Mouse (Mus musculus): ENCODE measurements at regions not wholly inside any gene's neighbourhood (a gene's known extent, or its start where the extent isn't known, plus 50 kb on each side); places are given as distances from the start of the nearest gene placed in this dataset.

DNA sequence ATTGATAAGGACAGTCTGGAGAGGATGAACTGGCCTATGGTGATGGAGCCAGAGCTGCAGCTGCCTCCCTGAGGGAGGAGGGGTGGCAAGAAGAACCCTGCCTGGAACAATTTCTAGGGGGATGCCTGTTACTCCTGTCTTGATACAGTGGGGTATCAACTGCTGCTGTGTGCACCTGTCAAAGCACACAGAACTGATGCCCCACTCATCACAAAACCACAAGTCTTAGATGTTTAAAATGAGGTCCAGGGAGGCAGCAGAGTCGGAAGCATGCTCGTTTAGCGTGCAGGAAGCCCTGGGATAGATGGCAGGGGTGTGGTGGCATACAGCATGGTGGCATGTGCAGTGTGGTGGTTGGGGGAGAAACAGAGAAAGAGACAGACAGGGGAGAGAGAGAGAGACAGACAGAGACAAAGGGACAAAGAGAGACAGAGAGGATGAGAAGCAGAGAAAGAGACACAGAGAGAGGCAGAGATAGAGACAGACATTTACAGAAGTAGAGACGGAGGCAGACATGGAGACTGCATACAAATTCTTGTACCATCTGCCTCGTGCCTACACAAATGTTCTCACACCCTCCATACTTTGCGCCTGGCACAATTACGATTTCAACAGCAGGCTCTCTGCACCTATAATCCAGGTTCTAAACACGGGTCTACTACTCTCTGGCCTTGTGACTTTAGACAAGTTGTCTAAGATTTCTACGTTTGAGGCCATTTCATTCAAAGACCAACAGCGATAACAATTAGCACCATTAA lies 242.6 kb downstream of the Cbln4 start:
- DNase-seq = no peak

DNA sequence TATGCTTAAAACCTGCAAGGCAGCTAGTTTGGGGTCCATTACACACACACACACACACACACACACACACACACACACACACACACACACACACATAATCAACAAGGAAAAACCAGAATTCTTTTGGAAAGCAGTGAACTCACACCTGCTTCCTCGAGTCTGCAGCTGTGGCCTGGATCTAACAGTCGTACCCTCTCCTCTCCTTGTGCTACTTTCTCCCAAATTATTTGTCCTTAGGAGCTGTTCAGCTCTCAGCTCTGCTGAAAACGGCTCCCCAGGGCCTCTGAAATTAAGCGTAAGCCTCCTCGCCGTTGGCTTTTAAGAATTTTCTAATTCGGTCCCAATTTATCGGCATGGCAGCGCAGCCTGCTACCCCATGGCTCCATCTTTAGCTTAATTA lies 243.9 kb downstream of the Cbln4 start:
- no peak for DNase-seq

DNA sequence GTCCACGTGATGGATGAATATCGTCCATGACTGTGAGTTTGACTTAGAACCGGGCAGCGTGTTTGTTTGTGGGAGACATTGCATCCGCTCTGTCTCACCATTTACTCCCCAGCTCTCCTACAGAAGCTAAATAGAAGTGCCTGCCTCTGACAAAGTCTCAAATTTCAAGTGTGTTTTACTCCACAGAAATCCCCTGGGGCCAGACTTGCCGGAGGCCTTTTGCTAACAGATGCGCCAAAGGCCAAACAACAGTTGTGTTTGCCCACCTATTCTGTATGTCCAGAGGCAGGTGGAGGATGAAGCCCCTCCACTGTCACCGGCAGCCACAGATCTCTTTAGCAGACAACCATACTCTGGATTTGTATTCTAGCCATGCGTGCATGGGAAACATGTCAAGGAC lies 252.6 kb downstream of the Cbln4 start:
- no peak for DNase-seq

DNA sequence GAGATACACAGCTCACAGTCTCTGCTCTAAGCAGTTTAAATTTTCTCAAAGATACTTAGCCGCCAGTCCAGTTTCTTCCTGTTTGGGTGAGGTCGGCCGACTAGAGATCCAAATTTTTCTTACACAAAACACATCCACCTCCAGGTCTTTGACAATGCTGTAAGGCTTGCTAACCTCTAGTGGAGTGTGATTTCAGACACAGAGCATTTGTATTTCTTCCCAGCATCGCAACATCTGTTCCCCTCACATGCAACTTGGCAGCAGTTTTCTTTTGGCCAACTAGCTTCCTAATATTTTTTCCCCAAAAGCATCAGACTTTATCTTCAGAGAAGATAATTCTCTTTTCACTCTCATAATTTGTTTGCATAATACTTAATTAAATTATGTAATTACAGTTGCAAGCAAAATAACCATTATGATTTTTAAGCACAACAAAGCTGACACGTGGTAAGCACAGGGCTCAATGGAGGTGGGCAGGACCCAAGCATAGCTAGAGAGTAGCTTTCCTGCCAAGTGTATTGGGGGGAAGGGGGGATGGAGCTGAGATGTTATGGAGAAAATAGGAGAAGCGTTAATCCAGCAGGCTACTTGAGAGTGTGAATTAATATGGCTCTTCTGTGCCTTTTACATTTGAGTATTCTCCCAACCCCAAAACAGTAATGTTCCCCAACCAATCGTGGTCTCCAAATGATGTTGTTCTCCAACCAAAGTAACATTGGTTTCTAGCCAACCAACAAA lies 276.9 kb downstream of the Cbln4 start:
- DNase-seq = no peak

DNA sequence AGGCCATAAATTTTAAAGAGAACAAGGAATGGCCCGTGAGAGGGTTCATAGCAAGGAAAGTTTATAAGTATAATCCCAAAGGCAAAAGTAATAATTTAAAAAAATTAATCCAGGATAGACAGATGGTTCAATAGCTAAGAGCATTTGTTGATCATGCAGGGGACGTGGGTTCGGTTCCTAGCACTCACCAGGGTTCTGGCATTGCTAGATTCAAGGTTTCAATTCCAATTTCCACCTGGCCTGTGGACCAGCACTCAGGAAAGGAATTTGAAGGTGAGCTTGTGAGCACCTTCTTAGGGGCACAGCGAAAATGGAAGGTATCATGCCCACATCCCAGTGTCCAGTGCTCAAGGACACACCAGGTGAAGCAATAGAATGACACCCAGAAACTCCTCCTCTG lies 278.2 kb downstream of the Cbln4 start:
- DNase-seq = no peak

DNA sequence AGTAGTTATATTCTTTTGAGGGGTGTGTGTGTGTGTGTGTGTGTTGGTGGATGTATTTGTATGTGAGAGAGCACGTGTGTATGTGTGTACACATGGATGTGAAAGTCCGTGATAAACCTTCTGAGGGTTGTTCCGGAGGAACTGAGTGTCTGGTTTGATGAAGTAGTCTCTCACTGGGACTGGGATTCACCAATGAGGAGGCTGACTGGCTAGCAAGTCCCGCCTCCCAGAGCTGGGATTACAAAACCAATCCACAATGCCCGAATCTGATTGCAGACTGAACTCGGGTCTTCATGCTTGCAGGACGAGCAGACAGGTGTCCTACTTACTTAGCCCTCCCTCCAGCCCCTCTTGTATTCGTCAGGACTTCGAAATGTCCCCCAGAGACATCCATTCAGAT lies 289.8 kb downstream of the Cbln4 start:
- DNase-seq = no peak

DNA sequence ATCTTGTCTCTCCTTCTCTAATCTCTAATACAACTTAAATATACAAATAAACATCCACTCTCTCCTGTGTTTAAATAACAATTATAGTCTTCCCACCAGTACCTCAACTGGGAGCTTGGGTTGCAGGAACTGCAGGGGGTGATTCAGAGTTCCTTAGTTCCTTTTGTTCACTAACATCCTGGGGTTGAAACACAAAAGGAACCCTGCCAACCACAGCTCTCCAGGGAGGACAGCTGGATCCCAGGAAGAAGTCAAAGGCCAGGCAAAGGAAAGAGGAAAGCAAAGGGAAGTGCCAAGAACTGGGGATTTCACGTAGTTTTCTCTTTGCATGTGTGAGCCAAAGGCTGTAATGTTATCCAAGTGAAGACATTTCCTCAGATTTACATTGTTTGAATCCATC lies 296.1 kb downstream of the Cbln4 start:
- DNase-seq = peak; percentile 11

DNA sequence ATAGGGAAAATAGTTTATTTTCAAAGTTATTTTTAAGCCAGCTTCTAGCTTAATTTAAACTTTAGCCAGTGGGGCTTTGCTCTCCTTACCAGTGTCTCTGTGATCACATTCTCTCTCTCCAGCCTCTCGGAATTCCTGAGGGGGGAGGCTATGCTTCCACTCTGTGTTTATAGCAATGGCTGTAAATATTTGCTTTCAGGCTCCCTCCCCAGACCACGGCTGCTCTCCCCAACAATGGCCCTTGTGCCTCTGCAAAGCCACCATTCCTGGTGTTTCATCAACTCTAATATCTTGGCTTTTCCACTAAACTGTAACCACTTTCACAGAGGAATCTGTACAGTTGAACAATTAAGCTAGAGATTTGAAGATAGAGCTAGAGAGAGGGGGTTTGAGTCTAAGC lies 300.2 kb downstream of the Cbln4 start:
- DNase-seq = peak; percentile 15

DNA sequence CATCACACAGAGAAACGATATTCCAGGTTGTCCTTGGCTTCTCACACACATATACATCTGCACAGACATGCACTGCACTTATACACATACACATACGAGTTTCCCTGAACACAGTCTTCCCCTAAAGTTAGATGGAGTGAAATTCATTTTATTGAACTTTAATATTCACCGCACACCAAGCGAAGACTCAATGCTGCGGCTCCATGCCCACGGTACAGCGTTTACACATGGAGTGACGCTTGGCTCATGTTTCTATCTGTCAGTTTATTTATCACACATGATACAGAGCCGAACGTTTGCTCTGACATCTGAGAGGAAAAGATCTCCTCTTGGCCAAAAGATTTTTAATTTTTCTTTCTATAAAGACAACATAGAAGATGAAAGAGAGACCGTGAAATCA lies 300.6 kb downstream of the Cbln4 start:
- DNase-seq = no peak

DNA sequence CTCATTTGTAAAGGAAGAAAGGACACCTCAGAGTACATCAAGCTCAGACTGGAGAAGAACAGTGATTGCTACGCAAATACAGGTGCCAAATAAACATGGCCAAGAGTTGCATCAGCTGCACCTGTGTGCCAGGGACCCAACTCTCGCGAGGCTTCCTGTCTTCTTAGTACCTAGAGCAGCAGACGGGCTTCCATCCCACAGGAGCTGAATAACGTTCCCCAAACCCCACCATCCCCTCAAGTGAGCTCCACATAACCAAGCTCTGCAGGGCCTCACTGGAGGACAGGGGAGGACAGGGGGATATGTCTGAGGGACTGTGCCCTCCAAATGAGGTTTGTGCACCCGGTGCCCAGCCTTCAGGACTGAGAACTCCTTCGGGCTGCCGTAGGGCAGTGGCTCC lies 305.5 kb downstream of the Cbln4 start:
- DNase-seq = no peak

DNA sequence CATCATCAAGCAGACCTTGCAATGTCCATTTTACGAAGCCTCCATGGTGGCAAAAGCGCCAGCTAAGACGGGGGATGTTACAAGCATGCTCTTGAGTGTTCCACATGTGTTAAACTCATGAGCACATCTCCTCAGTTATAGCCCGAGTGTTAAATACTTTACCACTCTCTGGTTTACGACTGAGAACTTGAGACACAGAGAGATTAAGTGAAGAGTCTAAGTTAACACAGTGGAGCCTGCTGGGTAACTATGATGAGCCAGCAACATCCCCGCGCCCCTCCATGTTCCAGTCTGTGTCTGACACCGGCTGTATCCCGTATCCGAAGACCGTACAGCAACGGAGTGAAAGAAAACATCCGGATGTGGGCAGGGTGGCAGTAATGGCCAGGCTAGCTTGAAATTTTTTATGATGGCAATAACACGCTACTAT lies 308.2 kb downstream of the Cbln4 start:
- DNase-seq = no peak

DNA sequence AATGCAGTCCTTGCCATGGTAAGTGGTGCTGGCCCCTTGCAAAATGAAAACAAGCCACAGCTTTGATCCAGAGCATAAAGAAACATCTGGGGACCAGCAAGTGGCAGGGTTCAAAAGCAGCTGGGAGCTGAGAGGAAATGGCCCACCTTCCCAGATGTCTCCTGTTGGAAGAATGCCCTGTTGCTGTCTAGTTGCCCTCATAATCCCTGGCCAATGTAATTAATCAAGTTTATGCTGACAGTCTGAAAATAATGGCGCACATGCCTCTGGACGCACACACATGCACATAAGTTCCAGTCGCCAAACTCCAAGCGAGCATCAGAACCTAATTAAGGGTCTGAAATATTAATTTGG lies 308.7 kb downstream of the Cbln4 start:
- no peak for DNase-seq

DNA sequence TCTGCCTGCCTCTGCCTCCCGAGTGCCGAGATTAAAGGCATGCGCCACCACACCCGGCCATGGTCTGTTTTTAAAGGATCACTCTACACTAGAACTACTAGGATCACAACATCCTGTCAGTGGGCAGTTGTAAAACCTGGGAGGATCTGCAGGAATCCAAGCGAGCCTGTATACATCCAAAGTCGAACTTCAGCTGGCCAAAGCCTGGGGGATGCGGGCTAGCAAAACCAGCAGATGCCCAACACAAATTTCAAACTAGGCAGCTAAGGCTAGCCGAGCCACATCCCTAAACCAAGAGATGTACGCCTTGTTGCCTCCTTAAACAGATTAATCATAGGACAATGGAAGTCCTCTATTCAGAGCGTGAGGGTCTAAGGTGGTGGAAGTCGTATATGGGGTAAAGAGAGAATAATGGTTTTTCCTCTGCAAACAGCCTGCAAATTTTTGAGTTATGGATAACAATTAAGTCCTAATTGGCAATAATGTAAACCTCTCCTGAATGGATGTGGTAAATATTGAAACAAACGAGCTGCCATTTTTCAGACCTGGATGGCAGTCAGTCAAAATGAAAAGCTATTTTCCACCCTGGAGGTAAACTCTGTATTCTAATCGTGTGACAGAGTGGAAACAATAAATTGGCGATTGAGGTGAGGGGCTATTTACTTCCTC lies 309.2 kb downstream of the Cbln4 start:
- no peak for DNase-seq

DNA sequence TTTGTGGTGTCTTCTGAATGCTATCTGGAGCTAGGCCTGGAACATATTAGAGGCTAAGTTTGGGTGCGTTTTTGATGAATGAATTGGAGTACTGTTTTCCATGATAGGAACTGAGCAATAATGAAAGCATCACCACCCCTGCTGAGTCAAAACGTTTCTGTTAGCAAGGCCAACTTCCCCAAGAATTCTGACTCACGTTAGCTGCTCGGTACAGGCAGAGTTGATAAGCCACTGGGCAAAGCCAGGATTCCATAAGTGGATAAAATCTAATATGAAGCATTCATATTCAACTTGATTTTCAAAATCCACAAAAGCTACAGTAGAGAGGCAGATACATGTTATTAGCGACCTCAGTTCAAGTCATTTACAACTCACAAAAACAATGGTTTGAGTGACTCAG lies 324.0 kb downstream of the Cbln4 start:
- DNase-seq = no peak

DNA sequence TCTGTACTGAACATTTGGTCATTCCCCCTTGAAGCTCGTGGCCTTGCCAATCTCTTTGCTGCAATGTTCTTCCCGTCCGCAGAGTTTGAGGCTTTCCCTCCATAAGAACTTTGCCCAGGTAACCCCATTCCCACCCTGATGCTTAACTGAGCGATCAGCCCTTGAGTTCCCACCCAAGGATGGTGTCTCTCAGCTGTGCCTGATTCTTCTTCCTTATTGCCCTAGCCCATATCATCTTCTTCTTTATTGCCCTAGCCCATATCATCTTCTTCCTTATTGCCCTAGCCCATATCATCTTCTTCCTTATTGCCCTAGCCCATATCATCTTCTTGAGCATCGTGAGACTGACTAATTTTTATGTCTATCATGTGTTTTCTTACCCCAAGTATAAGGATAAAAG lies 324.4 kb downstream of the Cbln4 start:
- no peak for DNase-seq

DNA sequence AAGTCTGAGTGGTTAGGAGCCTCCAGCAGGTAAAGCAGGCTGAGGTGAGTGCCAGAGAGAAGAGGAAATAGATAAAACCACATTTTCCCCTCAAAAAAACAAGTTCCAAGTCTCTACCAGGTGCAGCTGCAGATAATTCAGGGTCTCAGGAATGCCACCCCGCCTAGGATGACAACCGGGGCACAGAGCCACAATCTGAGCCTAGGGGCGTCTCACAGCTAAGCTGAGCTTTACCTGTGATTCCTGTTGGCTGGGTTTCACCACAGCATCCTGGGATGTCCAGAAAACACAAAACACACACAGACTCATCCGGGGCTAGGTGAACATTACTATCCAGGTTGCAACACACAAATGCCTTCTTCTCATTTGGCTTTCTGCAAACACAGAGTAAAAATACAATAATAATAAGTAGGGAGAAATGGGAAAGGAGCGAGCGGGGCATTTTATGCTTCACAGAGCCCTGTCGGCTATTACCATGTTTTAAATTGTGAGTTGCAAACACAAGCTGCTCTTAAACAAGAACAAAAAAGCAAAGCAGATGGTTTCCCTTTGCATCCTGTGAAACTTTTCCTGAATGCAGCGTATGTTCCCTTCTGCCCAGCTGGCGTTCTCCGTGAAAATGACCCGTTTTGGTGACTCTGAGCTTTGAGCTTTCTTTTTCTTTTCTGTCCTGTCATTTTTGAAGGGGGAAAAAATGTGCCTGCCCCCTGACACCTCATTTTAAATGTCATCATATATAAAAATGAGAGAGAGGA lies 330.3 kb downstream of the Cbln4 start:
- DNase-seq = no peak

DNA sequence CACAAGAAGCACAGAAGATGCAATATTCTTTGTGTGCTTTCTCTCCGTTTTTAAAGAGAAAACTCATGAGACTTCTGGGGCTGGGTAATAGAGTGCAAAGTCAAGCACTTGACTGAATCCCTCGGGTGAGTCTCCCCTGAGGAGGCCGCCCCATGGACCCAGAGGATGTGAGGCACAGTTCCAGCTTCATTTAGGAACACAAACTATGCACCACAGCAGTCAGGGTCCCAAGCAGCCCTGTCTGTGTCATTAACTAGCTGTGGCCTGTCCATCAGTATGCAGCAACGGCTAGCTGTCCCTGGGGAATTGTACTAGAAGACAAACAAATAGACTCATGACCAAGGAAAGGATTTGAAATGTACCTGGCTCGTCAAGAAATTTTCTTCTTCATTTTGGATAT lies 349.7 kb downstream of the Cbln4 start:
- DNase-seq = no peak

DNA sequence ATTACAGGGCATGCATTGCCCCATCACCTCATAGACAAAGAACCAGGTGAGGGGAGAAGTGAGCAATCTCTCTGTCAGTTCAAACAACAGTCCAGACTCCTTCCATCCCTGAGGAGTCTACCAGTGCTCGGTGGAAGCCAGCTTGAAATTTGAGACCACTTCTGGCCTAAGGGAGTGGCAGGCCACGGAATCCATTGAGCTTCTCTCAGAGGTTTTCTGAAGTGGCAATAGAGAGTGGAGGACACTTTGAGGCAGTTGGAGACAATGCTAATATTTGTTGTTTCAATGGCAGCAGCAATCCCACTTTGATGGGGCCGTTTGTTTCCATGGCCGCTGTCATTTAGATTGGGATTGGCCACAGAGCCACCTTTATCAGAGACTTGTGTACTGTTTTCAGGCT lies 352.5 kb downstream of the Cbln4 start:
- no peak for DNase-seq

DNA sequence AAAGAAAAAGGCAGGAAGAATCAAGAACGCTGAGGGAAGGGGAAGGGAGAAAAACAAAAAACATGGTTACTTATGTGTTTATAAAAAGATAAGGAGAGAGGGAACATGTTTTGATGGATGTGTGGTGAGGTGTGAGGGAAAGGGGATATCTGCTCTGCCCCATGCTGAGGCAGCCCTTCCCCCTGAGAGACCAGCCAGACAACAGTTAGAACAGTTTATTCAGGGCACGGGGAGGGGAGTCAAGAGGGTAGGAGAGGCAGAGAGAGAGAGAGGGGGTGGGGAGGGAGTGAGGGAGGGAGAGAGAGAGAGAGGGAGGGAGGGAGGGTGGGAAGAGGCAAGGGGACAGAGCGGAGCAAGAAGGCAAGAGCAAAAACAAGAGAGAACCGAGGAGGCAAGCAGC lies 354.2 kb downstream of the Cbln4 start:
- DNase-seq = no peak

DNA sequence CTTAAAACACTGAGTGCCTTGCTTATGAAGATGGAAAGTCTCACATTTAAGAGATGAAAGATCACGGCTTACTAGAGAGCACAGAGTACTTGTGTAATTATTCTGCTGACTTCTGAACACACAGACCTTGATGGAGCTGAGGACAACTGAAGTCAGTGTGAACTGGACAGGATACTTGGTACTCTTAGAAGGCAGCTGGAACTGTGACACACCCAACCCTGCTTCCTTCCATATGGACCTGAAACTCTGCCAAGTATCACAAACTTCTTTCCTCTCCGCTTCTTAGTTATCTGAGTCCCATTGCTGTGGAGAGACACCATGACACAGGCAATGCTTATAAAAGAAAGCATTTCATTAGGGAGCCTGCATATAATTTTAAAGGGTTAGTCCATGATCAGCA lies 365.3 kb downstream of the Cbln4 start:
- no peak for DNase-seq

DNA sequence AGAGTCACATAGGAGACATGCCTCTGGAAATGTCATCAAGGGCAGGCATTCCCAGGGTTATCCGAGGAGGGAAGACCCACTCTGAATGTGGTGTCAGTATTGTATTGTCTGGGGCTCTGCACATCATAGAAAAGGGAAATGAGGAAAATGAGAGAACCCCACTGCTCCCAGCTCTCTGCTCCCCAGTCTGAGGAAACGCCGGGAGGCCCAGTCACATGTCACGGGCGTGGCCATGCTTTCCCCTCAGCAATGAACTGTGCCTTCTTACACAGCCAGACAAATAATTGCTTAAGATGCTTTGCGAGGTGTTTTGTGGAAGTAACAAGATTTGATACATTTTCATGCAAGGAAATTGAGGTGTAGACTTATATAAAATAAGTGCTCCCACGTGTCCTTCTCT lies 366.1 kb downstream of the Cbln4 start:
- DNase-seq = no peak

DNA sequence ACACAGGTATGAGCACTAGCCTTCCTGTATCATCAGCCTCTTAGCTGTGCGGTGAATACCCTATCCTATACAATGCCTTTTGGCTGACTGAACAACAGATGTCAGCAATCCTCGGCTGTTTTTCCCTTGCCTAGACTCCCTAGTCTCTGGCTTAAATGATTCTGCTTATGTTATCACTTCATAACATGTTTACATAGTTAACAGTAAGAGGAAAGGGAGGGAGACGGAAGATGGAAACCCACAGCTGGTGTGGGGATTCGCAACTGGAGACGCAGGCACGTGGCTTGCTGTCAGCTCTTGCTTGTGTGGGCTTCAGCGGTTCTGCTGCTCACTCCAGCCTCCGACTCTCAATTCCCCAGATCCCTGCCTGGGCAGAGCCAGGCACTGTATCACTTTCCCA lies 367.2 kb downstream of the Cbln4 start:
- DNase-seq = peak; percentile 31

DNA sequence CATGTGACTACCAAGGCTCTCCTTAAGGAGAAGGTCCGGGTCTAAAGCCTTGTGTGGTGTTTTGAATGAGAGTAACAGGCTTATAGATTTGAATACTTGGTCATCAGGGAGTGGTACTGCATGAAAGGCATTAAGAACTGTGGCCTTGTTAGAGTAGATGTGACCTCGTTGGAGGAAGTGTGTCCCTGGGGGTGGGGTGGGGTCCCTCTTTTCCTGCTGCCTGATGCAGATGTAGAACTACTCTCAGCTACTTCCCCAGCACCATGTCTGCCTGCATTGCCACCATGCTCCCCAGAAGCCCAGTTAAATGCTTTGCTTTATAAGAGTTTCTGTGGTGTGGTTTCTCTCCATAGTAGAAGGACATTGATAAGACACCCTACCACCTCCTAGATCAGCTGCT lies 367.9 kb downstream of the Cbln4 start:
- DNase-seq = no peak
